ENCODE assay signal across 22 mouse cellular contexts in genomic region chr19:34217761-34218160, GRCm38 (mm10). TPM values are rescaled to one million over a fixed set of nuclear protein-coding genes. Genes with fewer than 3 reads are reported as not detected.
"Had no signal": no experiment of that assay in that cellular context is flagged by ENCODE, and none has a peak within 500 bp of the region (broad histone marks: within the 10 kb centered on the region; RNA-seq: fewer than 3 reads in every experiment).

No protein-coding gene starts in this region.

- H3K9ac ChIP-seq: limb, embryonic 13.5 days; liver, embryonic 13.5 days; lung, embryonic 14.5 days; midbrain, embryonic 15.5 days; neural tube, embryonic 12.5 days; neural tube, embryonic 15.5 days had no signal

- H3K4me3 ChIP-seq: layer of hippocampus, adult 2 months; limb, embryonic 10.5 days; limb, embryonic 13.5 days; liver, embryonic 13.5 days; megakaryocyte, embryonic 14.5 days; midbrain, embryonic 10.5 days; midbrain, embryonic 15.5 days; neural tube, embryonic 12.5 days; neural tube, embryonic 15.5 days had no signal

- H3K9me3 ChIP-seq: limb, embryonic 10.5 days; limb, embryonic 13.5 days; liver, embryonic 13.5 days; megakaryocyte, embryonic 14.5 days; midbrain, embryonic 10.5 days; midbrain, embryonic 15.5 days; neural tube, embryonic 12.5 days; neural tube, embryonic 15.5 days had no signal

- H3K27me3 ChIP-seq: limb, embryonic 13.5 days; liver, embryonic 13.5 days; megakaryocyte, embryonic 14.5 days; midbrain, embryonic 15.5 days; neural tube, embryonic 12.5 days; neural tube, embryonic 15.5 days had no signal

- H3K36me3 ChIP-seq: liver, embryonic 13.5 days; midbrain, embryonic 10.5 days; midbrain, embryonic 15.5 days; neural tube, embryonic 12.5 days had no signal

- DNase-seq: kidney, adult 2 months; kidney, postnatal 25 days; layer of hippocampus, adult 9-11 months; liver, embryonic 13.5 days; lung, embryonic 14.5 days; lung, postnatal 36 days; right cerebral cortex, adult 18-20 months; right cerebral cortex, postnatal 14 days; spleen, adult 18-20 months had no signal

- H3K4me1 ChIP-seq: midbrain, embryonic 10.5 days; neural tube, embryonic 12.5 days; neural tube, embryonic 15.5 days had no signal

- ATAC-seq: intestine, postnatal 0 days; lung, postnatal 0 days had no signal

- H3K4me2 ChIP-seq: limb, embryonic 13.5 days; liver, embryonic 13.5 days; lung, embryonic 14.5 days; midbrain, embryonic 15.5 days; neural tube, embryonic 12.5 days; neural tube, embryonic 15.5 days had no signal

- H3K27ac ChIP-seq: kidney, postnatal 0 days; limb, embryonic 10.5 days; limb, embryonic 13.5 days; liver, embryonic 13.5 days; midbrain, embryonic 10.5 days; neural tube, embryonic 12.5 days; neural tube, embryonic 15.5 days had no signal

RNA-seq across cellular contexts. Expression of gene Ankrd22, which starts 51.9 kb away (rescaled TPM):
- total RNA-seq: layer of hippocampus, adult 2 months had no signal
- polyA plus RNA-seq: kidney, adult 2 months; kidney, embryonic 14.5 days; liver, adult 2 months; lung, embryonic 14.5 days; neural tube, embryonic 15.5 days had no signal
